Mouse (Mus musculus) embryonic facial prominence, embryonic 11.5 days (tissue): Measurements from ENCODE around the gene Tle1. TPM values are rescaled to one million over a fixed set of nuclear protein-coding genes. Genes with fewer than 3 reads are reported as not detected.

Experiments used
- ATAC-seq: fragments of 200-750 bp; cut with Nextera tagmentation; replicated peaks from 2 replicates; pipeline ENCODE4 v1.8.0; 2017; ENCODE audit warnings: low read depth; ENCODE audit not compliant: insufficient number of reproducible peaks, low FRiP score, low TSS enrichment
- DNase-seq: peaks from one replicate; pipeline ENCODE4 v3.0.0-alpha.2; 2015; ENCODE audit warnings: low spot score
- H3K27ac ChIP-seq: fragments of 300-500 bp; sonication (generic); replicated peaks from 2 replicates; pipeline ENCODE4 v1.5.1; 2014; ENCODE audit warnings: mild to moderate bottlenecking, low read depth, low read length, control low read depth
- H3K27me3 ChIP-seq: fragments of 300-500 bp; sonication (generic); 2 replicates; pipeline ENCODE4 v1.6.1; 2014; ENCODE audit warnings: mild to moderate bottlenecking, low read length, moderate library complexity, mixed read lengths; ENCODE audit not compliant: control insufficient read depth, insufficient read depth
- H3K36me3 ChIP-seq: fragments of 300-500 bp; sonication (generic); replicated peaks from 2 replicates; pipeline ENCODE4 v1.6.1; 2014; ENCODE audit warnings: low read depth, mild to moderate bottlenecking, low read length, moderate library complexity, mixed read lengths; ENCODE audit not compliant: control insufficient read depth, insufficient read depth
- H3K4me1 ChIP-seq: fragments of 300-500 bp; sonication (generic); 2 replicates; pipeline ENCODE4 v1.6.1; 2014; ENCODE audit warnings: low read length, mixed read lengths; ENCODE audit not compliant: control insufficient read depth, insufficient read depth
- H3K4me2 ChIP-seq: fragments of 300-500 bp; sonication (generic); 2 replicates; pipeline ENCODE4 v1.6.1; 2014; ENCODE audit warnings: low read depth, mild to moderate bottlenecking, control low read depth, low read length, moderate library complexity
- H3K4me3 ChIP-seq: fragments of 300-500 bp; sonication (generic); 2 replicates; pipeline ENCODE4 v1.5.1; 2014; ENCODE audit warnings: low read depth, low read length, control low read depth
- H3K9ac ChIP-seq: fragments of 300-500 bp; sonication (generic); replicated peaks from 2 replicates; pipeline ENCODE4 v1.6.1; 2014; ENCODE audit warnings: mild to moderate bottlenecking, control low read depth, low read length
- H3K9me3 ChIP-seq: fragments of 300-500 bp; sonication (generic); replicated peaks from 2 replicates; pipeline ENCODE4 v1.6.1; 2016; ENCODE audit warnings: mild to moderate bottlenecking, low read length, inconsistent platforms, mixed read lengths; ENCODE audit not compliant: control insufficient read depth
- WGBS: fragments of 180-500 bp; shearing (Covaris S2); extraction: QIAGEN DNeasy Blood & Tissue Kit; methylation state at CpG from one replicate; pipeline ENCODE4 v1.1.7; 2014; 5-methylcytosine and 5-hydroxymethylcytosine counted together
- polyA plus RNA-seq: library from polyadenylated mRNA; unstranded; fragments of >200 nt; fragmentation: Nextera tagmentation; extraction: Ambion mirVana; gene quantifications from 2 replicates; pipeline ENCODE4 v1.2.1, GENCODE M21; 2014

The Tle1 gene
- polyA plus RNA-seq, 1 experiment from 2014 or later: 40.1 TPM

DNA sequence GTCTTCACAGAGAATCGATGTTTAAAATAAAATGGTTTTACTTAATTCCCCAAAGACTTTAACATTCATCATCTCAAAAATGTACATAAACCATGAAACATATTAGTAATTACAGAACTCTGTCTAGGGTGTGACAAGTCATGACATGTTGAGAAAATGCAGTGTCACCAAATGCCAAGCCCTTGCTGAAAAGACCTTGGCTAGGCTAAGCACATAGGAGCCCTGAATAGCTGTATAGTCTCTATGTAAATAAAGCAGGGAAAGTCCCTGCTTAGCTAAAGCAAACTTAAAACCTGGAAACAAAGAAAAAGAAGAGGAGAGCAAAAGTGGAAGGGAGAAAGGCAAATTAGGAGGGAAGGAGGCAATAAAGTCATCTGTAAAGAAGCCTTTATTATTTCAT, 24.8 kb downstream of the Tle1 start:
- H3K4me2 ChIP-seq: no peak overlapping the region
- H3K4me1 ChIP-seq: no peaks in the 10 kb centered on the region
- no peaks in the 10 kb centered on the region for H3K9me3 ChIP-seq
- no peak overlapping the region for H3K27ac ChIP-seq
- WGBS: 85% methylated on average over 1 of the region's 1 CpGs
- H3K9ac ChIP-seq: no peak overlapping the region
- ATAC-seq (no peak), DNase-seq (no peak)
- no peaks in the 10 kb centered on the region for H3K27me3 ChIP-seq
- no peaks in the 10 kb centered on the region for H3K36me3 ChIP-seq
- no peak overlapping the region for H3K4me3 ChIP-seq

DNA sequence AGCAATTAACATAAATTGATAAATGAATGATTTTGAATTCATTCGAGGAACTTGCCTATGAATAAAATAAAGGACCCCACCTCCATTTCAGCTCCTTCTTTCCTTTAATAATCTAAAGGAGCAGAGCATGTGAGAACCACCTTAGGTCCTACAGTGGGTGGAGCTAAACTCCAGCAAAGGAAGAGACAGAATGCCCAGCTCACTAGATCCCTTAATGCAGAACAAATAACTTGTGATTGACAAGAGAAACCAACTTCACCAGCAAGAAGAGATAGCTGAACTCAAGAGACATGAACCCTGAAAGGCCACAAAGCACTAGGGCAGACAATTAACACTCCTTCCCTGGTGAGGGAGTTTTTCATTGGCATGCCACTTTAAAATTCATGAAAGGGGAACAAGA, 32.5 kb downstream of the Tle1 start:
- peak; percentile 28 for DNase-seq
- 7% methylated on average over 1 of the region's 1 CpGs for WGBS
- Histone ChIP-seq H3K9ac (no peak overlapping the region), H3K4me2 (no peak overlapping the region), H3K36me3 (no peaks in the 10 kb centered on the region), H3K27me3 (no peaks in the 10 kb centered on the region), H3K9me3 (no peaks in the 10 kb centered on the region), H3K27ac (no peak overlapping the region), H3K4me1 (no peaks in the 10 kb centered on the region), H3K4me3 (no peak overlapping the region)
- ATAC-seq: peak; percentile 50; the same call in 1 of the 2 replicates

DNA sequence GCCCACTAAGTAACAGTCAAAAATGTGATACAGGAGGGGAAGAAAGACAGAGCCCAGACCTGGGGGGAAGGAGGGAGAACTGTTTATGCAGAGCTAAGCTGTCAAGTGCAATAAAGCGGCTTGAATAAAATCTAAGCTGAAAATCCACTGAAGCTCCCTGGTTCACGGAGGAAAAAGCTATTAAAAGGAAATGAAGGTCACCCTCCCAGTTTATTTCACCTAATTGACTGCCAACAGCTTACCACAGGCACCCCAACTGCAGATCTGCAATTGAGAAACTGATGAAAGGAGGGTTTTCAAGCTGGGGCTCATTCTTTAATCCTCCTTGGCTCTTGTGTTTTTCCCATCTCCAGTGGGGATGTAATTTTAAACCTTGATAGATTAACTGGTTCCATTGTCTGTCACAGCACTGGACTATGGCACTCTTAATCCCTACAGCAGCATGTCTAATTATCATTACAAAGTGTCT, 32.9 kb downstream of the Tle1 start:
- WGBS: 14% methylated on average over 2 of the region's 2 CpGs

DNA sequence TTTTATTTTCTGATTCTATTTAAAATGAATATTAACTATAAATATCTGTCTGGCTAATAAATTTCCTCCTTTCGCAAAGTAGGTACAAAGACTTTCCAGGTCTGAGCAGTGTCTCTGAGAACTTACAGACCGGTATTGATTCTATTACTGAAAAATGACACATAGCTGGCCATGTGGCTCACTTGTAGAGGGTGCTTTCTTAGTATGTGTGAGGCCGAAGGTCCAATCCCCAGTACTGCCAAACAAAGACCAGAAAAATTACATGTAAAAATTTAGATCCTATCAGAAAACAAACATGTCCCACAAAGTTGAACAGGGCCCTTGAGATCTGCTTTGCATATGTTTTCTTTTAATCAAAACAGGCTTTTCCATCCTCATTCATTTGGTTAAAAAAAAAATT, 33.5 kb downstream of the Tle1 start:
- Histone ChIP-seq H3K4me2 (no peak overlapping the region), H3K27ac (no peak overlapping the region), H3K36me3 (no peaks in the 10 kb centered on the region), H3K27me3 (no peaks in the 10 kb centered on the region), H3K4me1 (no peaks in the 10 kb centered on the region), H3K4me3 (no peak overlapping the region), H3K9ac (no peak overlapping the region), H3K9me3 (no peaks in the 10 kb centered on the region)
- no peak for DNase-seq
- 70% methylated on average over 3 of the region's 3 CpGs for WGBS
- no peak for ATAC-seq

More for the DNA sequence above, 32.9 kb downstream of the Tle1 start:
- DNase-seq (peak; percentile 63), ATAC-seq (peak; percentile 65)
- no peak overlapping the region for H3K4me3 ChIP-seq
- no peaks in the 10 kb centered on the region for H3K4me1 ChIP-seq
- H3K4me2 ChIP-seq: no peak overlapping the region
- H3K27ac ChIP-seq: no peak overlapping the region
- H3K9me3 ChIP-seq: no peaks in the 10 kb centered on the region
- H3K36me3 ChIP-seq: no peaks in the 10 kb centered on the region
- no peaks in the 10 kb centered on the region for H3K27me3 ChIP-seq
- H3K9ac ChIP-seq: no peak overlapping the region

DNA sequence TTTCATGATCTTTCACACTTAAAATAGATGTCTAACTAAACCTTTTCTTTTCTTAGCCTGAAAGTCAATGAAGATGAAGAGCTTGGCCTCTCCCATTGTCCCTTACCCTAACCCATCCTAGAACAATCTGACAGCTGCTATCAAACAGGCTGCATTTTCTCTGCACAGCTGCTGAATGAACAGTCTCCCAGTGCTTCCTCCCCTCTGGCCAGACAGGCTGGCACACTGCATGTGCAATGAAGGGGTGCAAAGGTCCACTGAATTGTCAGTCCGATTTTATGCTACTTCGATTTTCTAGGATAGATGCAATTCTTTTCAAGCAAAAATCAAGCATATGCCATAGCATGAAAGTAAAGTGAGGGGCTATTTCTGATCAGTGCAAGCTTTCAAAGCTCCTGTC, 34.2 kb downstream of the Tle1 start:
- ATAC-seq: no peak
- no peaks in the 10 kb centered on the region for H3K36me3 ChIP-seq
- WGBS: 81% methylated on average over 2 of the region's 2 CpGs

DNA sequence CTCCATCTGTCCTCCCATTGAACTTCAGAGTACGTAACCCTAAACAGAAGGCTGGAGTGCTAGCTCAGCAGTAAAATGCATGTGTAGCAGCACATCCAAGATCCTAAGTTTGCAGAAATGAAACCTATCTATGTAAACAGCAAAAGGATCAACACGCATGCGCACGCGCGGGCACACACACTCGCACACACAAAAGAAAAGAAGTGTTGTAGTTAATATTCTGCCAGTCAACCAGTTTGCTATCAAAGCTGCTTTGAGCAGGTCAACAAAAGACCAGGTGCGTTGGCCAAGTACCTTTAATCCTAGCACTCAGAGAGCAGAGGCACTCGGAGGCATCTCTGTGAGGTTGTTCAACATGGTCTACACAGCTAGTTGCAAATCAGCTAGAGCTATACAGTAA, 35.0 kb downstream of the Tle1 start:
- Histone ChIP-seq H3K4me2 (no peak overlapping the region), H3K36me3 (no peaks in the 10 kb centered on the region), H3K9me3 (no peaks in the 10 kb centered on the region), H3K27me3 (no peaks in the 10 kb centered on the region), H3K4me3 (no peak overlapping the region), H3K9ac (no peak overlapping the region), H3K4me1 (no peaks in the 10 kb centered on the region; the same call in 1 of the 2 replicates), H3K27ac (no peak overlapping the region)
- ATAC-seq: no peak
- no peak for DNase-seq
- 90% methylated on average over 9 of the region's 9 CpGs for WGBS

More for the DNA sequence above, 34.2 kb downstream of the Tle1 start:
- no peaks in the 10 kb centered on the region for H3K27me3 ChIP-seq
- H3K9ac ChIP-seq: no peak overlapping the region
- no peak overlapping the region for H3K4me2 ChIP-seq
- no peaks in the 10 kb centered on the region for H3K4me1 ChIP-seq
- no peak for DNase-seq
- no peaks in the 10 kb centered on the region for H3K9me3 ChIP-seq
- H3K27ac ChIP-seq: no peak overlapping the region
- no peak overlapping the region for H3K4me3 ChIP-seq

DNA sequence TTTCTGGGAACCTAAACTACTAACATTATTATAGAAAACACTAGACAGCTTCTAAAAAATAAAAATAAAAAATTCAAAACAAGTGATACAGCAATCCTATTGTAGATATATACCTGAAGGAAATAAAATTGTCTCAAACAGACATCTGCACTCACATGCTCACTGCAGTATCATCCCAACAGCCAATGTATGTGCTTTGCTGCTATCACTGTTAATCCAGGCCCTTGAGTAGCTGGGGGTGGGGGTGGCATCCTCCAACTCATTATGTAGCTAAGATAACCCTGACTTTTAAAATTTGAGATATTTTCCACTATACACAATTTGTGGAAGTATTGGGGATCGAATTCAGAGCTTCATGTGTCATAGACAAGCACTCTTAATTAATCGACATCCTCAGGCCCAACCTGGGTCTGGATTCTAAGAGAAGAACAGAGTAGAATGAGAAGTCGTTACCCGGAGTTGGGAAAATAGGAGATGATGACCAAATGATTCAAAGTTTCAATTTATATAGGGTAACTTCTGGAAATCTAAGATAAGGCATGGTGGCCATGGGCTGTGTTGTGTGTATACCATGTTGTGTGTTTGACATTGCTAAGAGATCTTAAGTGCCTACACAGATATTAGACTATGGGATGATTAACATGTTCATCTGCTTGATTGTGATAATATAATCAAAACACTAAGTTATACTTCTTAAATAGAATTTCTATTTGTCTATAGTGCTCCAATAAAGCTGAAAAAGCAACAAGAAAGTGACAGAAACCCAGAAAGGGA, 38.1 kb downstream of the Tle1 start:
- no peak overlapping the region for H3K4me3 ChIP-seq
- no peak overlapping the region for H3K27ac ChIP-seq
- no peaks in the 10 kb centered on the region for H3K27me3 ChIP-seq
- DNase-seq: no peak
- no peaks in the 10 kb centered on the region; the same call in 1 of the 2 replicates for H3K4me1 ChIP-seq
- H3K36me3 ChIP-seq: no peaks in the 10 kb centered on the region
- H3K9me3 ChIP-seq: no peaks in the 10 kb centered on the region
- H3K9ac ChIP-seq: no peak overlapping the region
- ATAC-seq: no peak
- no peak overlapping the region for H3K4me2 ChIP-seq
- 93% methylated on average over 4 of the region's 4 CpGs for WGBS

DNA sequence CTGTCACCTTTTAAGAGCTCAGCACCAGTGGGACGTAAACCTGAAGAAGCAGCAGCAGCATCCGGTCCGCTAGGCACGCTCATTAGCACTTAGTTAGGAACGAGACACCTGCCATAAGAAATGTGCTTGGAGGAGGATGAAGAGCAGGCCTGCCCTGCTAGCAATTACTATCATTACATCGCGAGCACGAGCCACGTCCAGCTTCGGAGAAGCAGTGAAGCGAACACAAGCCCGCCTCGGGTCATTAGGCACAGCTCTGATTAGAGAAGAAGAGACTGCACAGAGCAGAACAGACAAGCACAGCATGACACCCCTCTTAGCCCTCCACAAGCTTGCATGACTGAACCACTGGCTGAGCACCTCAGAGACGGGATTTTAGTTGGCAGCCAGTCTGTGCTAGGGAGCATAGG, 40.6 kb downstream of the Tle1 start:
- DNase-seq (peak; percentile 35), ATAC-seq (peak; percentile 86)
- no peak overlapping the region for H3K9ac ChIP-seq
- H3K36me3 ChIP-seq: no peaks in the 10 kb centered on the region; the same call in 1 of the 2 replicates
- no peak overlapping the region for H3K27ac ChIP-seq
- no peak overlapping the region for H3K4me2 ChIP-seq
- H3K9me3 ChIP-seq: no peaks in the 10 kb centered on the region
- no peaks in the 10 kb centered on the region for H3K27me3 ChIP-seq
- no peaks in the 10 kb centered on the region; the same call in 1 of the 2 replicates for H3K4me1 ChIP-seq
- H3K4me3 ChIP-seq: no peak overlapping the region
- 40% methylated on average over 14 of the region's 14 CpGs for WGBS
